Mouse (Mus musculus) lung, adult 2 months (tissue): ENCODE data around the gene Thrap3.

Experiments
- CTCF ChIP-seq: fragments of 200-500 bp; IDR thresholded peaks from 2 replicates; pipeline ENCODE4 v1.5.1; 2011; ENCODE audit warnings: mild to moderate bottlenecking, low read length, control low read depth; ENCODE audit not compliant: insufficient read depth
- POLR2A ChIP-seq: fragments of 200-500 bp; IDR thresholded peaks from 2 replicates; pipeline ENCODE4 v1.6.1; 2011; ENCODE audit warnings: low read depth, mild to moderate bottlenecking, control low read depth, low read length, borderline replicate concordance; ENCODE audit errors: extremely low read depth

GRCm38 (mm10) chr4:126233676-126234308, 31.2 kb upstream of the Thrap3 start:
- TF ChIP-seq POLR2A (no peak), CTCF (no peak)
